Mouse (Mus musculus) forebrain, embryonic 14.5 days (tissue): ENCODE results near the gene Xpo5. TPM values are rescaled to one million over a fixed set of nuclear protein-coding genes. Genes with fewer than 3 reads are reported as not detected.

Experiments
- ATAC-seq: fragments of 200-750 bp; cut with Nextera tagmentation; 2 replicates; pipeline ENCODE4 v1.8.0; 2017; ENCODE audit warnings: mild to moderate bottlenecking, moderate library complexity
- DNase-seq: peaks from one replicate; pipeline ENCODE4 v3.0.0-alpha.2; 2015; ENCODE audit warnings: low spot score
- H3K27ac ChIP-seq: fragments of 300-500 bp; sonication (generic); 2 replicates; pipeline ENCODE4 v1.5.1; 2014; ENCODE audit warnings: low read depth, mild to moderate bottlenecking, control low read depth, low read length, moderate library complexity
- H3K27me3 ChIP-seq: fragments of 300-500 bp; sonication (generic); replicated peaks from 2 replicates; pipeline ENCODE4 v1.6.1; 2014; ENCODE audit warnings: low read length, control low read depth, mixed read lengths; ENCODE audit not compliant: control insufficient read depth, insufficient read depth
- H3K36me3 ChIP-seq: fragments of 300-500 bp; sonication (generic); 2 replicates; pipeline ENCODE4 v1.6.1; 2014; ENCODE audit warnings: low read length, control low read depth; ENCODE audit not compliant: control insufficient read depth, insufficient read depth
- H3K4me1 ChIP-seq: fragments of 300-500 bp; sonication (generic); 2 replicates; pipeline ENCODE4 v1.6.1; 2014; ENCODE audit warnings: antibody characterized with exemption, low read length, control low read depth; ENCODE audit not compliant: control insufficient read depth, insufficient read depth
- H3K4me2 ChIP-seq: fragments of 300-500 bp; sonication (generic); 2 replicates; pipeline ENCODE4 v1.6.1; 2014; ENCODE audit warnings: mild to moderate bottlenecking, control low read depth, low read length
- H3K4me3 ChIP-seq: fragments of 300-500 bp; sonication (generic); 2 replicates; pipeline ENCODE4 v1.5.1; 2014; ENCODE audit warnings: low read depth, low read length, control low read depth
- H3K9ac ChIP-seq: fragments of 300-500 bp; sonication (generic); 2 replicates; pipeline ENCODE4 v1.6.1; 2014; ENCODE audit warnings: mild to moderate bottlenecking, low read length, control low read depth, moderate library complexity
- H3K9me3 ChIP-seq: fragments of 300-500 bp; sonication (generic); replicated peaks from 2 replicates; pipeline ENCODE4 v1.6.1; 2016; ENCODE audit warnings: low read length, control low read depth, mixed read lengths; ENCODE audit not compliant: control insufficient read depth
- WGBS: fragments of 180-500 bp; shearing (Covaris S2); extraction: QIAGEN DNeasy Blood & Tissue Kit; methylation state at CpG from one replicate; pipeline ENCODE4 v1.1.7; 2014; 5-methylcytosine and 5-hydroxymethylcytosine counted together
- polyA plus RNA-seq: library from polyadenylated mRNA; unstranded; fragments of >200 nt; fragmentation: Nextera tagmentation; extraction: Ambion mirVana; gene quantifications from 2 replicates; pipeline ENCODE4 v1.2.1, GENCODE M21; 2014

Xpo5 gene
- polyA plus RNA-seq, 1 experiment from 2014 or later = 50.9 TPM

GRCm38 (mm10) chr17:46221601-46222000 is 19.0 kb downstream of the Xpo5 start:
- Histone ChIP-seq H3K27ac (no peak overlapping the region), H3K4me3 (no peak overlapping the region), H3K9ac (no peak overlapping the region), H3K9me3 (no peaks in the 10 kb centered on the region), H3K4me2 (no peak overlapping the region), H3K27me3 (no peaks in the 10 kb centered on the region), H3K4me1 (no peaks in the 10 kb centered on the region), H3K36me3 (peaks cover 100% of the 10 kb centered on the region)
- 96% methylated on average over 3 of the region's 3 CpGs for WGBS
- DNase-seq = no peak
- ATAC-seq = no peak

DNA sequence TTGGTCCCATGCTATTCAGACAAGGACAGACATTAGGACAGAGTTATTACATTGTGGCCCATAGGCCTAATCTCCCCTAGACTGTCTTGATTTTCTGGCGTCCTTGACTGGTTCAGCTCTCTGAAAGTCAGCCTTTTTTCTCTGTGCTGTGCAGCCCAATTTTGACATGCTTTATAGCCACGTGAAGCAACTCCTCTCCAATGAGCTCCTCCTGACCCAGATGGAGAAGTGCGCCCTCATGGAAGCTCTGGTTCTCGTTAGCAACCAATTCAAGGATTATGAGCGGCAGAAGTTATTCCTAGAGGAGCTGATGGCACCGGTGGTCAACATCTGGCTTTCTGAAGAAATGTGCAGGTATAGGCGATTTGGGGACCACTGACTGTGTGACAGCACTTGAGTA is 25.0 kb downstream of the Xpo5 start:
- WGBS = 86% methylated on average over 7 of the region's 7 CpGs
- no peaks in the 10 kb centered on the region for H3K27me3 ChIP-seq
- no peak for DNase-seq
- H3K27ac ChIP-seq = no peak overlapping the region
- no peaks in the 10 kb centered on the region for H3K4me1 ChIP-seq
- no peak overlapping the region for H3K9ac ChIP-seq
- no peak overlapping the region for H3K4me2 ChIP-seq
- H3K9me3 ChIP-seq = no peaks in the 10 kb centered on the region
- H3K4me3 ChIP-seq = no peak overlapping the region
- H3K36me3 ChIP-seq = peaks cover 92% of the 10 kb centered on the region
- ATAC-seq = no peak

GRCm38 (mm10) chr17:46236067-46236466 is 33.5 kb downstream of the Xpo5 start:
- WGBS = 91% methylated on average over 1 of the region's 1 CpGs
- Histone ChIP-seq H3K27me3 (no peaks in the 10 kb centered on the region), H3K4me3 (no peak overlapping the region), H3K4me2 (no peak overlapping the region), H3K9me3 (no peaks in the 10 kb centered on the region), H3K4me1 (no peaks in the 10 kb centered on the region), H3K36me3 (peaks cover 82% of the 10 kb centered on the region), H3K27ac (no peak overlapping the region), H3K9ac (no peak overlapping the region)
- DNase-seq (no peak), ATAC-seq (no peak)

GRCm38 (mm10) chr17:46237079-46237478 is 34.5 kb downstream of the Xpo5 start:
- H3K4me1 ChIP-seq = no peaks in the 10 kb centered on the region
- 93% methylated on average over 6 of the region's 6 CpGs for WGBS
- no peak overlapping the region for H3K4me3 ChIP-seq
- H3K36me3 ChIP-seq = peaks cover 85% of the 10 kb centered on the region
- no peak overlapping the region for H3K27ac ChIP-seq
- ATAC-seq (no peak), DNase-seq (no peak)
- no peak overlapping the region for H3K4me2 ChIP-seq
- no peaks in the 10 kb centered on the region for H3K9me3 ChIP-seq
- no peak overlapping the region for H3K9ac ChIP-seq
- H3K27me3 ChIP-seq = no peaks in the 10 kb centered on the region

DNA sequence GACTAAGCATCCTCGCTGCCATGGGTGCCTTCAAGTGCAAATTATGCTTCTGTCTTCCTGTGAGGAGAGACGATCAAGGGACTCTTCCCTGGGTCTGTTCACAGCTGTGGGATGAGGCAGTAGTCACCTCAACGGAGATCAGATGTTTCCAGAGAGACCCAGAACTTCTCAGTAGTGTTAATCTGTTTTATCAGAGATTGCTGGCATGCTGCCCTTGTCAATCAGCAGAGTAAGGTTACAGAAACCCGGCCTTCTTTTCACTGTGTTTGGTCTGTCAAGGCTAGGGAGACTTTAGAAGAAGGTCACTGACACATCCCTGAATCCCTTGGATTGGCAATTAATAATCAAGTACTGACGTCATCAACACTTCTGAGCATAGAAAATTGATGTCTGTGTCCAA is 34.9 kb downstream of the Xpo5 start:
- DNase-seq (no peak), ATAC-seq (no peak)
- H3K4me1 ChIP-seq = no peaks in the 10 kb centered on the region
- WGBS = 86% methylated on average over 5 of the region's 5 CpGs
- no peaks in the 10 kb centered on the region for H3K27me3 ChIP-seq
- H3K9ac ChIP-seq = no peak overlapping the region
- H3K9me3 ChIP-seq = no peaks in the 10 kb centered on the region
- peaks cover 89% of the 10 kb centered on the region for H3K36me3 ChIP-seq
- H3K27ac ChIP-seq = no peak overlapping the region
- no peak overlapping the region for H3K4me2 ChIP-seq
- no peak overlapping the region for H3K4me3 ChIP-seq

- Histone ChIP-seq H3K4me3 (no peak overlapping the region), H3K9ac (no peak overlapping the region), H3K4me1 (no peaks in the 10 kb centered on the region), H3K36me3 (peaks cover 91% of the 10 kb centered on the region), H3K27ac (no peak overlapping the region), H3K9me3 (no peaks in the 10 kb centered on the region), H3K4me2 (no peak overlapping the region), H3K27me3 (no peaks in the 10 kb centered on the region)
- WGBS = 94% methylated on average over 15 of the region's 15 CpGs
- DNase-seq (no peak), ATAC-seq (no peak)
Observed at GRCm38 (mm10) chr17:46239516-46240114, 37.0 kb downstream of the Xpo5 start.

- no peak overlapping the region for H3K27ac ChIP-seq
- no peak overlapping the region for H3K9ac ChIP-seq
- DNase-seq (no peak), ATAC-seq (no peak)
- 0 out of 2 replicates have a peak, but pooled peaks cover under 1% of the 10 kb centered on the region for H3K4me1 ChIP-seq
- H3K27me3 ChIP-seq = no peaks in the 10 kb centered on the region
- no peaks in the 10 kb centered on the region for H3K9me3 ChIP-seq
- no peak overlapping the region for H3K4me3 ChIP-seq
- 80% methylated on average over 11 of the region's 11 CpGs for WGBS
- no peak overlapping the region for H3K4me2 ChIP-seq
- peaks cover 97% of the 10 kb centered on the region for H3K36me3 ChIP-seq
Observed at GRCm38 (mm10) chr17:46241471-46241870, 38.9 kb downstream of the Xpo5 start.

DNA sequence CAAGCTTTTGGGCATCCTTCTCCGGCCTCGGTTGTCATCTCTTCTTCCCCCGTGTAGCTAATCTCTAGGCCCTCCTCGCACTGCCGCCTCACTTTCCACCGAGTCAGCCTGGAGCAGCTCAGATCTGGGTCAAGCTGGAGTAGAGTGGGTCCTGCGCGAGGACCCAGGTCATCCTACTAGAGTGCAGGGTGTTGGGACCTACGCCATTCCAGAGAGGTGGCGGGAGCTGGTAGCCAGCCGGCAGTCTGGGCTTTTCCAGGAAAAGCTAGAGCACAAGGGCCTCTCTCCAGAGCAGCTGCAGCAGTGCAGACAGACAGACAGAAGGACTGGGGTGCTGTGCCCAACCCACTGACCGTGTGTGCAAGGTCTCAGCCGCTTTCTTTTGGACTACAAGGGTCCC is 39.7 kb downstream of the Xpo5 start:
- ATAC-seq = no peak
- WGBS = 83% methylated on average over 13 of the region's 13 CpGs
- no peak for DNase-seq

DNA sequence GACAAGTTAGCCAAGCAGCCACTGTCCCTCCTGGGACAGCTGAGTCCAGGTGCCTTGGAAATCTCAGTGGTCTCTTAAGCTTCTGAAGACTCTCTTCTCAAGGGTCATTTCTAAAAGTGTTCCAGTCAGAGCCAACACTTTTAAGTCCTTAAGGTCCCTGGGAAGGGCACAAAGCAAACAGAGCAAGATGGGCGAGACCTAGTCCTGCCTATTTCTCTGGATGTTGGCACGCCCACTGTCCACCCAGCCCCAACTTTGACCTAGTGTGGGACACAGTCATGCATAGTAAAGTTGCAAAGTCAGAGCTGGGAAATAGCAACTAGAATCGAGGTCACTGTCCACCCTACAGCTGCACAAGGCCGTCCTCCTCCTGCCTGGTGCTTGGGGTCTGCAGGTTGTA is 40.4 kb downstream of the Xpo5 start:
- Histone ChIP-seq H3K4me3 (no peak overlapping the region), H3K36me3 (peaks cover 84% of the 10 kb centered on the region), H3K27me3 (no peaks in the 10 kb centered on the region), H3K9ac (no peak overlapping the region), H3K4me1 (peaks cover 8% of the 10 kb centered on the region), H3K27ac (no peak overlapping the region), H3K9me3 (no peaks in the 10 kb centered on the region), H3K4me2 (no peak overlapping the region)
- DNase-seq (no peak), ATAC-seq (no peak)
- 87% methylated on average over 4 of the region's 4 CpGs for WGBS

More for the DNA sequence above, 39.7 kb downstream of the Xpo5 start:
- Histone ChIP-seq H3K27ac (no peak overlapping the region), H3K27me3 (no peaks in the 10 kb centered on the region), H3K4me3 (no peak overlapping the region), H3K4me2 (no peak overlapping the region), H3K4me1 (peaks cover 8% of the 10 kb centered on the region), H3K9me3 (no peaks in the 10 kb centered on the region), H3K9ac (no peak overlapping the region), H3K36me3 (peaks cover 89% of the 10 kb centered on the region)
